Mouse (Mus musculus): ENCODE data around the gene Phldb3. TPM values are rescaled to one million over a fixed set of nuclear protein-coding genes. Genes with fewer than 3 reads are reported as not detected.

Gene Phldb3
- total RNA-seq, 2 experiments from 2014 or later = 0.37 to 0.60 TPM

Other genes starting within 250 kb of the Phldb3 start
- gene Kcnn4, start 240.5 kb upstream of the Phldb3 start, total RNA-seq (2021) = under 1 TPM; 0.33 to 0.46 TPM
- 10 to 100 TPM; 33.5 to 34.3 TPM for gene Smg9, start 211.1 kb upstream of the Phldb3 start, total RNA-seq (2021)
- not detected for gene Irgc1, start 158.5 kb upstream of the Phldb3 start, total RNA-seq (2021)
- gene Plaur, start 148.3 kb upstream of the Phldb3 start, total RNA-seq (2021) = 1 to 10 TPM; 1.3 to 2.3 TPM
- 100 to 1,000 TPM; 269 to 279 TPM for gene Cadm4, start 128.7 kb upstream of the Phldb3 start, total RNA-seq (2021)
- gene Zfp428, start 103.8 kb upstream of the Phldb3 start, total RNA-seq (2021) = 10 to 100 TPM; 61.3 to 64.6 TPM
- not detected for gene AC161166.1, start 98.3 kb upstream of the Phldb3 start, total RNA-seq (2021)
- 100 to 1,000 TPM in 1 of 2 experiments, 10 to 100 TPM in 1; 98.5 to 101 TPM for gene Irgq, start 80.1 kb upstream of the Phldb3 start, total RNA-seq (2021)
- not detected for gene Pinlyp, start 64.6 kb upstream of the Phldb3 start, total RNA-seq (2021)
- 10 to 100 TPM; 37.8 to 39.7 TPM for gene Xrcc1, start 64.5 kb upstream of the Phldb3 start, total RNA-seq (2021)
- 1 to 10 TPM; 7.7 to 8.7 TPM for gene Ethe1, start 23.2 kb upstream of the Phldb3 start, total RNA-seq (2021)
- 1 to 10 TPM; 8.2 to 8.7 TPM for gene Zfp575, start 23.1 kb upstream of the Phldb3 start, total RNA-seq (2021)
- under 1 TPM; 0.20 to 0.64 TPM for gene Lypd3, start 25.8 kb downstream of the Phldb3 start, total RNA-seq (2021)
- gene Tex101, start 65.9 kb downstream of the Phldb3 start, total RNA-seq (2021) = not detected
- gene BC049730, start 98.5 kb downstream of the Phldb3 start, total RNA-seq (2021) = not detected
- not detected for gene Gm4763, start 116.1 kb downstream of the Phldb3 start, total RNA-seq (2021)
- not detected for gene Cd177, start 149.5 kb downstream of the Phldb3 start, total RNA-seq (2021)
- gene Ceacam10, start 166.4 kb downstream of the Phldb3 start, total RNA-seq (2021) = not detected